Mouse (Mus musculus) inflammation-experienced regulatory T-cells, adult 16 weeks (primary cell): ENCODE measurements around the gene Scaf8. TPM values are rescaled to one million over a fixed set of nuclear protein-coding genes. Genes with fewer than 3 reads are reported as not detected.

Experiments
- polyA plus RNA-seq: library from polyadenylated mRNA; unstranded; fragments of 100-300 nt; shearing (Covaris generic); gene quantifications from one replicate; pipeline ENCODE4 v1.2.1, GENCODE M21; 2017

The Scaf8 gene
- 25.5 TPM for polyA plus RNA-seq

GRCm38 (mm10) chr17:3114720-3115379 lies at the start of gene Scaf8:
Gene Scaf8 (plus strand): TSS chr17:3114972.

Other genes with a start within 250 kb of the Scaf8 start
- gene Tiam2, start 211.6 kb downstream of the Scaf8 start, polyA plus RNA-seq, result 1.4 TPM